Mouse (Mus musculus) layer of hippocampus, postnatal 36 days (tissue): ENCODE data around the gene Timp2. TPM values are rescaled to one million over a fixed set of nuclear protein-coding genes. Genes with fewer than 3 reads are reported as not detected.
"Not testable (repeated sequence)": the region's sequence is repeated elsewhere in the genome, so short reads cannot be mapped to it uniquely, and the experiment has no call there.

Experiments used
- DNase-seq, 2 experiments: peaks; one replicate each; pipeline ENCODE4 v3.0.0; 2022
- total RNA-seq, 2 experiments: library from RNA; stranded (reverse); gene quantifications; 2 replicates each; pipeline ENCODE4 v1.2.3; 2021

The Timp2 gene
- total RNA-seq, 2 experiments from 2014 or later: 187 to 191 TPM

DNA sequence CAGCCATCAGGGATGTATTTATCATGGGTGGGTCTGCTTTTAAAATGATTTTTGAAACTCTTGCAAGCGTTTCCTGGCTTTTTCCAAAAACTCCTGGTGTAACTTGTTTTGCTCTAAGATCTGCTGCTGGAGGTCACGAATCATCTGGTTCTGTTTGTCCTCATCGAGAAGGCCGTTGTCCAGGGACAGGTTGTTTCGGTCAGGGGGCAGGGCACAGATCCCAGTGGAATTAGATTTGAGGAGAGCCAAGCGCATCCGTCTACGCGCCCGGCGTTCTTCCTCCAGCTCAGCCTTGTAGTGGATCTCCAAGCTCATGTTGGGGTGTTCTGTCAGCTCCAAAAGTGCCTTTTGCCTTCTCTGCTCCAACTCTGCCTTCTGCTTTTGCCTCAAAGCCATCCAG lies 23.2 kb downstream of the Timp2 start:
- DNase-seq: no peak

DNA sequence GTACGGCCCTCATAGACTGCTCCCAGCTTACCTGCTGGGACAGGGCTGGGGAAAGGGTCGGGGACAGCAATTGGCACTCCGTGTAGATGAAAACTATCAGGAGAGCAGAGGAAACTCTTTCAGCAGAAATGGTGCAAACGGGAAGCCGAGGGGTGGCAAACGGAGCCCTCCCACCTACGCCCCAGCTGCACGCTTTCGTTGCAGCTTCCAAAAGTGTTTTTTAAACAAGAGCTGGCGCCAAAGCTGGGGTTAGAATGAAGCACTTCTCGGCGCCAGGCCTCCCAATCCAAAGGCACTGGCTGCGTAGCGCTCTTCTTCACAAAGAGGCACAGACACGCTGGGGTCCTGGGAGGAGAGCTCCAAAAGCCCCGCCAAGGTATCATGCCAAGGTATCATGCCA lies 24.8 kb downstream of the Timp2 start:
- peak; percentile 75 to 76 for DNase-seq

DNA sequence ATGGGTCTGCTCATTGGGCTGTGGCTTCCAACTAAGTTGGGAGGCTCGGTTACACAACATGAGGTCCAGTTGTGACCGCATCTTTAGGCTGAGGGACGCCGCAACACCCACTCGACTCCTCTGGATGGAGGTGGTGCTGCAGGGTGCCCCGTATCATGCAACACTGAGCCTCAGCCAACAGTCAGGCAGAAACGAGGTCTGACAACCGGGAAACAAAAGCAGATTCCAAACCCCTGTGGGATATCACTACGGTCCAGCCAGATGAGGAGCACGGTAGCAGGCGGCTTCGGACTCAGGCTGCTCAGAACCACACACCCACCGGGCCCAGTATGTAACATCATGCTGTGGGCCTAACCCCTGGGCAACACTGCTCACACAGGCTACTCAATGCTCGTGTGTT lies 25.2 kb downstream of the Timp2 start:
- DNase-seq: no peak

DNA sequence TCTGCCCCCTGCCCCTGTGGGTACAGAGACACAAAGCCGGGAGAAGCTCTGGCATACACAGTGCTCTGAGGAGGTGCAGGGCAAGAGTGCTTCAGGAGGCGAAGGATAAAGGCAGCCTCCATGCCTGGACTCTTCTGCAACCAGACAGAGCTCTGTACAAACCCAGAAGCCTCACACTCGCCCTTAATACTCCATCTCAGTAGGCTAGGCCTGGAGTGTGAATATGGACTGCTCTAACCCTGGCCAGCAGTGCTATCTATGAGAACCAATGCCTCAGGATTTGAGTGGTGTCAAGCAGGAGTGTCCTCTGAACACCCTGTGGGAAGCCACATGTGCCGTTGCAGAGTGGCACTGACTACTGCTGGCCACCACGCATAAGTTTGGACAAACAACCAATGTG lies 26.6 kb downstream of the Timp2 start:
- no peak for DNase-seq

DNA sequence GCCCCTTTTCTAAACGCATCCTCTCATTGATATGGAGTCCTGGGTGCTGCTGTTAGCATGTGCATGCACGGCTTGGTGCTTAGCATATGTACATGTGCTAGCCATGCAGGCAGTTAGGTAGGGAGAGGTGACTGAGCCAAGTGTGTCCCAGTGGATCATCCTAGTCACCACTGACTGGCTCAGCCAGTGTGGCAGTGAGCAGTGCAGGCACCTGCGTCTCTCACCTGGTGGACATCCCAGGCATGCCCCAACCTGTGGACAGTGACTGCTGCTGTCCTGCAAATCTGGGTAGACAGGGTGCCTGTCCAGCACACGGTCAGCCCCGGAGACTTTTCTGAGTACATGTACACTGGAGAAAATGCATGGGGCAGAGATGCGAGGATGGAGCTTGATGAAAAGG lies 27.0 kb downstream of the Timp2 start:
- DNase-seq: no peak

DNA sequence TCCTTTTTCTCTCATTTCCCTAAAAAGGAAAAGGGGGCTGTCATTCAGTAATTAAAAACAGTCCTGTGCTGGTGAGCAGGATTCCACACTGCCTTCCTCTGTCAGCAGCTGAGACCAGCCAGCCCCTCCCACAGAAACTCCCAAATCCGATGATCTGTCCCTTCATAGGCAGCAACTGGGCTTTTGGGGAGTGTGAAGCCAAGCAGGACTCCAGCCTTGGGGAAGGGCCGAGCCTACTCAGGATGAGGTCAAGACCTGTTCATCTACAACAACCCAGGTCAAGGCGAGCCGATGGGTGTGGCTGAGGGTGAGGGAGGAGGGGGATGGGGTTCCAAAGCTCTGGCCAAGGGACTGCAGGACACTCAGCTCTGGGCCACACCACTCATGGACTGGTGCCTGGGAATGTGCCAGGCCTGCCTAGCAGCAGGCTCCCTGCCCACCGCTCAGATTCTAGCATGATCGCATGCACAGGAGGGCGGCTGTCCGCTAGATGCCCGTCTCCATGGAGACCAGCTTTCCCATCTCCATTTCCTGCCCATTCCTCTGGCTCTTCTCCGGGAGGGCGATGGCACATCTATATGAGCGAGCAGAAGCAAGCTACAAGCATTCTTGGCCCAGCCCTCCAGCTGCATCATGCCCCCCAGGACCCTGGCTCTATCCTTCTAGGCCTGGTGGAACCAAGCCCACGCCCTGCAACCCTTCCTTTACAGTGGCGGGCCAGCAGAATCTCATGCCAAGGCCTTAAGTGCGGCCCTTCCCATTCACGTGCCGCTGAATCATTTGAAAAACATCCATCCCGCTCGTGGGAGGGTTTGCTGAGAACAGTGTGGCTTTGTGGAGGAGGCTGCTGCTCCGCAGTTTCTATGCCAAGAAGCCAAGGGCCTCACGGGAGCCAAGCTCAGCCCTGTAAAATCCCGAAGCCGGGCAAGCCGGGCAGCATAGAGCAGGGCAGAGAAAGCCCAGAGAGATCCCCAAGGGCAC lies 28.3 kb downstream of the Timp2 start:
- peak; percentile 82 to 87 for DNase-seq

DNA sequence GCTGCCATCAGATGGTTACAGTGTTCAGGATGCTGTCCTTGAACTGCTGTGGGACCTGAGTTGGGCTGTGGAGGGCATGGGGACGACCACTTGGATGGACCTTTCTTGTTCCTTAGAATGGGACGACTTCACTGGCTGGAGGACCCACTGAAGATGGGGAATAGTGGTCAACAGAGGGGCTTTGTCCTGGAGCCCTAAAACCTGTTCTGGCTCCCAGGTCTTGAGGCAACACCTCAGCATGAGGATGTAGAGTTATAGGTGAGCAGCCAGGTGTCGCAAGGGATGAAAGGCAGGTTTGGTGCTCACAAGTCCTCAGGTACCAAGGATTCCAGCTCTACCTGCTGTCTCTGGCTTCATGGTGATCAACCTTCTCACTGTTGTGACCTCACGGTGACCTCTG lies 29.0 kb downstream of the Timp2 start:
- no peak for DNase-seq

DNA sequence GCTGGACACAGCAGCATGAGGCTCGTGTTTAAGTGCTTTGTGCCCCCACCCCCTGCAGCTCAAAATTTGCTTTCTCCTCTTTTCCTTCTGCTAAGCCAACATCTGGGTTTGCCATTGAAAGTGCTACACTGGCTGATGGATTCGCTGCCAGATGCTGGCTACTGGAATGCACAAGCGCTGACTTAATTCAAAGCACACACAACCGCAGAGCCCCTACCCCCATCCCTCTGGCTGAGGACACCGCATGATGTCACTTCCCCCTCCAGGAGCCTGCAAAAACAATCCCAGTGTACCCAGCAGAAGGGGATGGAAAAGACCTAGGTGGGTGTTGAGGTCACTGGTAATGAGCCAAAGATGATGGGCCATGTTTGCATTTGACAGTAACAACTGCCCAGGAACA lies 31.0 kb downstream of the Timp2 start:
- DNase-seq: no peak

DNA sequence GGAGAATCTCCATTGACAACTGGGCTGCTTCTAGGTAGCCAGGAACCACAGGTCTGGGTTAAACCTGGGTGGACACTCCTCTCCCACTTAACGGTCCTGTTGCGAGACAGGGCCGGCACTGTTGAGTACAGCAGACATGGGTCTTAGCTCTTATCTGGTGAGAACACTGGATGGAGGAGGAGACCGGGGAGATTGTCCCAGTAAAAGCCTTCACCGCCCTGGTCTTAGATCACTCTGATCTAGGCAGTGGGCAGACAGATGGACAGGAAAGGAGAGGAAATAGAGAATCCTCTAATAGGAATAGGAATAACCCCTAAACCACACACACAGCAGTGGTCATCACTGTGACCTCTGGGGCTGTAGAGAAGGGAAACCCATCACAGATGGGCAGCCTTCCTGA lies 31.6 kb downstream of the Timp2 start:
- no peak for DNase-seq

DNA sequence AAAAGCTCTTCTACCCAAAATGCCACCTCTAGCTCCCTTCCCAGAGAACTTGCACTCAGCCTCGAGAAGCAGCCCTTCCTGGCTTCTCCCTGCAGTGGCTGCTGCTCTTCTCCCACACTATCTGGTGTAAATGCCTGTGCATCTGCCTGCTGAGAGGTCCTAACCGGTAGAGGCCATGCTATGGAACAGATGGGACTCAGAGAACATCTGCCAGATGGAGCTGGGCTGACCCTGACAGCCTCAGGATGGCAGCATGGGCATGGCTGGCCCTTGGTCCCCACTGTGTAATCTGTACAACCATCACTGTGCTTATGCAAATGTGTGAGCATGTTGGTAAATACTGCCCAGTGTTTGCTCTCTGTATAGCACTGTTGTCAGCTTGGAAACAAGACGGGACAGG lies 32.9 kb downstream of the Timp2 start:
- no peak for DNase-seq

DNA sequence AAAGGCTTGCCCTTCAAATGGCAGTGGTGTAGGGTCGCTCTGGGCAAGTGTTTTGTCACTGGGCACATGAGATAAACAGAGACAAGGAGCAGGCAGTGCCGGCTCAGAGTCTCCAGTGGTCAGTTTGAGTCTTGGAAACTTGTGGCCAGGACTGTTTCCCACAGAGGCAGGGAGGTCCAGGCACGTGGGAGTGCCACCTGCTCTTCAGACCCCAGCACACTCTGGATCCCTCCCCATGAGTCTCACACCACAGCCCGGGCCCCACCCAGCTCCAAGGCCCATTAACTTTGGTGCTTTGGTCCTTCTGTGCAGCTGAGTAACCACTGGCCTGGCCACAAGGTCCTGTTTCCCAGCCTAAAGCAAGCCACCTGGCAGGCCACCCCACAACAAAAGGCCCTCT lies 33.6 kb downstream of the Timp2 start:
- DNase-seq: no peak

DNA sequence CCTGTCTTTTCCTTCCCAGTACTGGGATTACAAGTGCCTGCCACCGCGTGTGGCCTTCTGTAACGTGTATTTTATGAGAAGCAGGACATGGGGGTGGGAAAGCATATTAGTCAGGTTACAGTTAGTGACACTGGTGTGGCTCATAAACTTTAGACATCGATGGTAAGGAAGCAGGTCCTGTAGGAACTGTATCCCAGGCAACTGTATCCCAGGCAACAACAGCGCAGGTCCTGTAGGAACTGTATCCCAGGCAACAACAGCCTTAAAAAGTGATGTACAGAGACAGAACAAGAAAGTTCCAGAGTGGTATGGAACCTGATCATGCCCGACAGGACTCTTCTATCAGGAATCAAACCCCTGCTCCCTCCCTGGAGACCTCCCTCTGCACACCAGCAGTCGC lies 34.0 kb downstream of the Timp2 start:
- DNase-seq: no peak

DNA sequence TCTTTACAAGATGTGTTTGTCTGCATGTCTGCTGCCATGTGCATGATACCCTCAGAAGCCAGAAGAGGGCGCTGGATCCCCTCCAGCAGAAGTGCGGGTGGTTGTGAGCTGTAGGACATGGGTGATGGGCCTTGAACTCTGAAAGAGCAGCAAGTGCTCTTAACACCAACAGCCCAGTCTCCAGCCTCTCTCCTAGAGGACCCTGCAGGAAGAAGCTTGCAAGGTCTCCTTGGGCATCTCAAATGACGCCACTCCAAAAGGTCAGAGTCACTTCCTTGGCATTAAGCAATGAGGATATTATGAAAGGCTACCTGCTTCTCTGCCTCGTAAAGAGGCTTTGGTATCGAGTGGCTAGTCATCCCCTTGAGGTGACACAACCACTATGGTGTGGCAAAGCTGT lies 36.9 kb downstream of the Timp2 start:
- DNase-seq: no peak

DNA sequence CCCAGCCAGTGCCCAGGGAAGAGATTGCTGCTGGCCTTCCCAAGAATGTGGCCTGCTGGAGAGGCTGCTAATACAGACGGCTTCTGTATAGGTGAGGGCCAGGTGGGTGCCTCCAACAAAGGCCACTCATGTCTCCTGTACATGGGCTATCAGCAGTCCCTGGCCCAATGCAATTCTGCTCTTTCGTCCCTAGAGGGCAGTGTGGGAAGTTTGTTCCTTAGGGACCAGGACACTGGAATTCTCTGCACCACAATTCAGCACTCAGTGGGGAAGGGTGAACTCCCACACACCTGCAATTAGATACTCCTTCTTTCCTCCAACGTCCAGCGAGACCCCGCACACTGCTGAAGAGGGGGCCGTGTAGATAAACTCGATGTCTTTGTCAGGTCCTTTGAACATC lies 38.4 kb downstream of the Timp2 start:
- DNase-seq: peak; percentile 48 to 55

DNA sequence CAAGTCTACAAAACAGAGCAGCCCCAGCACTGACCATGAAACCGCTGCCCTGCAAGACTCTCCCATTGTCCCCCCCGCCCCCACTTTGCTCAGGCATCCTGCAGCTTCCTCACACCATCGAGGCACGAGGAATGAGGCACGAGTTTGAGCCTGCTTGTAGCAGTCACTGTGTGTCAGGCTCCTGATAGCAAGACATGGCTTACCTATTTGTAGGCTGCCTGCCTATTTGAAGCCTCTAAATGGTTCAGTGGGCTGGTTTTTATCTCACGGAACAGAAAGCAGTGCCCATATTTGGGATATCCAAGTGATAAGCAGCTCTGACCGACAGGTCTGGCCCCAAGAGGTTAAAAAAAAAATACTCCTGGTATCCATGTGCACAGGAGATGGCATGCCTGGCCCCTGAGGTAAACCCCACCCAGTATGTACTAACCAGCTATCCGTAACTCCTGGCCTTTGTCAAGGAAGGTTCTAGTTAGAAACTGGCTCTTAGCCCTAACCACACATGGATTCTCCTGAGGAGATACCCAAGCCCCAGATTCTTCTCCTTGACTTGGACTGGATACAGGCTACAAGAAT lies 39.2 kb downstream of the Timp2 start:
- DNase-seq: no peak

DNA sequence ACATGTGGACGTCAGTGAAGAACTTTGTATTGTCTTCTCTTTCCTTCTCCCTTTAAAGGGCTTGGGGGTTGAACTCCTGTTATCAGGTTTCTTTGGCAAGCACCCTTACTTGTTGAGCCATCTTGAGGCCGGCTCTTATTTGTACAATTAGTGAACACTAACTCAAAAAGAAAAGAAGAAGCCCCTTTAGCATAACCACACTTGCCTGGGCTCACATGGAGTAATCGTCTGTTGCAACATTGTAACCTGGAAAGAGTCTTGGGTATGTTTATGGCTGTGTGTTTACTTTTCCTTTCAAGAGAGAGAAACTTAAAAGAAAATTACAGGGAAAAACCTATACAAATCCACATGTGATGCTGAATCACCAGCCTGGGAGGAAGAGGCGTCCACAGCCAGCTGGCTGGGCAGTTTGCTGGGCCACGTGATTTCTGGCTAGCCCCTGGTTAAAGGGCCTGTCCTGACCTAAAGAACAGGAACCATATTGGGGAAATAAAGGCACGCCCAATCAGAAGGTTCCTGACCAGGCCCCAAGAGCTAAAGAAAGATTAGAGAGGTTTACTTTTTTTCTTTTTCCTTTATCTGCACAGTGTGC lies 43.3 kb downstream of the Timp2 start:
- DNase-seq: no peak

DNA sequence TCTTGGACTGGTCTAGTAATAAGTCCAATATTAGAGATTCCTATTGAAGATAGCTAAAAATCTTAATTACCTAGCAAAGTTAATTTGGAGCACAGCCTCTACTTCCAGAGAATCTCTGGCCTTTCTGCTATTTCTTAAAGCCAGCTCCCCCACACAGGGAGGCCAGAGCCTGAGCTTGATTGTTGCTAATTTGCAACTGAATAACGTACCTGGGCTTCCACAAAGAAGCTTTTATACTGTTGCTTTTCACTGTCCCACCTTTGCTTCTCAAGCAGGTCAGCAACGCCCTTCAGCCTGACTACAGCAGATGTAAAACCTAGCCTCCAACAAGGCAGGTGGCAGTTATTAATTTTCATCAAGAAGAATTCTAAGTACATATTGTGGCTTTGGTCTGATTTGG lies 47.6 kb downstream of the Timp2 start:
- DNase-seq: not testable (repeated sequence)

DNA sequence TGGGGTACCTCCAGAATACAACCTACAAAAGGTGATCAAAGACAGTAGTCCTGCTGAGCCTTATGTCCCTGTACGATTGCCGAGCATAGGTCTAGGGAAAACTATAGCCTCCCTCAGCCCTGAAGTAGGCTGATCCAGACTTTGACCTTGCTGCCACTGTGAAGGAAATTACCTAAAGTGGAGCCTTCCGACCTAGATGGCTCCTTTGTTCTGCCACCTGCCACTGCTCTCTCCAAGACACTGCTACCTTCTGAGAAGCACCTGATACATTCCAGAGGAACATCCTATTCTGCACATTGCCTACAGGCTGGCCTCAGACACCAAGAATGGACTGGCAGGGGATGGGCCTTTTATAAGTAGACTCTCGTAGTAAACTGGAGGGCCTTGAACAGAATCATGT lies 51.6 kb downstream of the Timp2 start:
- not testable (repeated sequence) for DNase-seq

DNA sequence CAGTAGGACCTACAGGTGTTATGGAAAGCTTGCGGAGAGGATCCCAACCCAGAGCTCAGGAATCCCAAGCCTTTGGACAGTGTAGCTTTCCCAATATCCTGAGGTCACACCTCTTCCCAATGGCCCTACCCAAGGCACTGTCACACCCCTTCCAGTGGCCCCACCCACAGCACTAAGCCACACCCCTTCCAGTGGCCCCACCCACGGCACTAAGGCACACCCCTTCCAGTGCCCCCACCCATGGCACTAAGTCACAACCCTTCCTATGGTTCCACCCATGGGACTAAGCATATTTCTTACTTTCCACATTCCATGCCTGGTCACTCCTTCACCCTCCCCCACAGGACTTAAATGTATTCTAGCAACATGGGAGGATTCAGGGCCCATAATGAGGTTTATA lies 56.7 kb downstream of the Timp2 start:
- DNase-seq: no peak

DNA sequence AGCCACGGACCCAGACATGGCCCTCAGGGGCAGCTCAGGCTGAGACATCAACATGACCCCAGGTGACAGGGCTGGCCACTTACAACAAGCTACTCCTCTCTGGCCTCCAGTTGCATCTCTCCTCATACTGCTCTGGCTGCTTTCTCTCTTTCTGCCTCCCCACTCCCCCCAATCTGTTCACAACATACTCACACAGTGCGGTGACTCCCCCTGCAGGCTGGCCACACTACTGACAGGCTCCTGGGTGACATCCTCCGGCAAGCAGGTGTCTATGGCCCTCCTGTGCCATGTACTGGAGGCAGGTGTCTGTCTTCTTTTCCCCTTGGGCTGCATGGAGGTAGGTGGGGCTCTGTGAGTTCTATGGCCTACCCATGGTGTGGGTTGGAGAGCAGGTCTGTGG lies 57.6 kb downstream of the Timp2 start:
- no peak for DNase-seq

DNA sequence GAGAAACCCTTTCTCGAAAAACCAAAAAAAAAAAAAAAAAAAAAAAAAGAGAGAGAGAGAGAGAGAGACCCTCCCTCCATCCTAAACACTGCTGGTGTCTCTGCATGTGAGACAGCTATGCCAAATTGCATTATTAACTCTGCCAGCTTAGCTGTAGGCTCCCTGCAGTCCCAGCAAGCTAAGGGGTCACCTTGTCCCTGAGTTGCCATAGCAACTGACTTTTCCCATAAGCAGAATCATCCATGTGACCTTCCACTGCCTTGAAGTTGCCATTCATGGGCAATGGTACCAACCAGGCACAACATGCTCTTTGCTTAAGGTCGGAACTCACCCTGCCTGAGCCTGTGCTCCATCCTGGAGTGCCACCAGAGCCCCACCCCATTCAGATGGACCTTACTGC lies 60.5 kb downstream of the Timp2 start:
- no peak for DNase-seq

DNA sequence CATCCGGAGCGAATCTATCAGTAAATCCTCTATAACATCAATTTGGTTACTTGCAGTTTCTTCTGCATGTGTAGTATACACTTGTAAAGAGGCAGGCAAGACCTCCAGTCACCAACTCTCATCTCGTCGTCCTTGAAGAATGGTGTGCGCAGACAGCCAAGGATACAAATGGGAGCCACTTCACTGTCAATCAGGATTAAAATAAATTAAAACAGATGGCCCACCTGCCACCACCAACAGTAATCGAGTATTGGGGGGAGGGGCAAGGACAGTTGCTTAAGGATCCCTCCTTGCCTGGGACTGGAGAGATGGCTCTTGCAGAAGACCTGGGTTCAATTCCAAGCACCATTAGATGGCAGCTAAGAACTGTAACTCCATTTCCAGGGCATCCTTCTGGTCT lies 62.9 kb downstream of the Timp2 start:
- no peak for DNase-seq

DNA sequence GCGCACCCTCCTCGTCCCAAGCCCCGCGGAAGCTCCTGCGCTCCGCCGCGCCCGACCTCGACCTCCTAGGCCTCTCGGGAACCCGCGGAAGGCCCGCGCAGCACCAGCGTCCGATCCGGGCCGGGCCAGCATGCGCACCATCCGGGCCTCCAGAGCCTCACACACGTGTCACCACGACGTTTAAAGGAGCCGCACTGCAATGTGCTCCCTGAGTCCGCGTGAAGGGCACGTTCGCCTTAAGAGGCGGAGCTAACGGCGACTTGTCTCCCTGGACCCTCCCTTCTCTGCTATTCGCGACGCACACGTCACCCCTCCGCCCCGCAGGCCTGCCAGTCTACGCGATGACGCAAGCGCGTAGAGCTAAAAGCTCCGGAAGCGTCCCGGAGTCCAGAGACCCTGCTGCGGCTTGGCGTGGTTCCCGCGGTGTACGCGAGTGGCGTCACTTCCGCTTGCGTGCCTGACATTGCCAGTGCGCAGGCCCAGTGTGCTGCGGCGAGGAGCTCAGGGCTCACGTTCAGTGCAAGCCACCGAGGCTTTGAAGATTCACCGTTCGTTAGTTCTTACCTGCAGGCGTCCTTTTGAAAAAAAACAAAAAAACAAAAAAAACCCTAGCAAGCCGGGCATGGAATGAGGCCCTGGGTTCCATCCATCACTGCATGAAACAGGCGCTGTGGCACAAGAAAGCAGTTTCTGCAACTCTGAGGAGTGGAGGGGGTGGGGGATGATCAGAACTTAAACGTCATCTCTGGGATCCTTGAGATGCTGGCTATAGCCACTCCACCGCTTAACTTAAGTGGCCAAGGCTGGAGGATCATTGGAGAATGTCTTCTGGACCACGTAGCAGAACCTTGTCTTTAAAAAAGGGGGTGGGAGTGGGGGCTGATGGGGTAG lies 65.3 kb downstream of the Timp2 start, which contains the start of gene Usp36:
TSS of gene Usp36 (minus strand) at position 246 of the 891 bp plus-strand sequence.
- peak; percentile 100 for DNase-seq
